Mouse (Mus musculus): ENCODE data around the gene Pdlim3.
A peak's percentile ranks its signal among the peaks of the same experiment; 100 is the strongest.

Gene Pdlim3

GRCm38 (mm10) chr8:45905591-45906250, 20.5 kb downstream of the Pdlim3 start:
- no peak for DNase-seq (ENCODE audit: low spot score)

GRCm38 (mm10) chr8:45906251-45906619, 21.0 kb downstream of the Pdlim3 start:
- no peak for DNase-seq (ENCODE audit: low spot score)

- no peak for DNase-seq (ENCODE audit: low spot score)
Observed at GRCm38 (mm10) chr8:45913707-45914106, 28.4 kb downstream of the Pdlim3 start.

- no peak for DNase-seq (ENCODE audit: low spot score)
Observed at GRCm38 (mm10) chr8:45916496-45916895, 31.2 kb downstream of the Pdlim3 start.

- DNase-seq (ENCODE audit: low spot score) = no peak
Observed at GRCm38 (mm10) chr8:45917040-45917679, 31.9 kb downstream of the Pdlim3 start.

GRCm38 (mm10) chr8:45918891-45919290, 33.6 kb downstream of the Pdlim3 start:
- no peak for DNase-seq (ENCODE audit: low spot score)

GRCm38 (mm10) chr8:45920392-45920791, 35.1 kb downstream of the Pdlim3 start:
- no peak for DNase-seq (ENCODE audit: low spot score)

GRCm38 (mm10) chr8:45922116-45922515, 36.9 kb downstream of the Pdlim3 start:
- DNase-seq (ENCODE audit: low spot score) = no peak

- DNase-seq (ENCODE audit: low spot score) = peak; percentile 94
Observed at GRCm38 (mm10) chr8:45934582-45935014, 49.3 kb downstream of the Pdlim3 start, which contains the start of gene Ccdc110. Gene Ccdc110, plus strand, starts transcription at chr8:45934619.

GRCm38 (mm10) chr8:45936986-45937385, 51.7 kb downstream of the Pdlim3 start:
- DNase-seq (ENCODE audit: low spot score) = no peak

GRCm38 (mm10) chr8:45946283-45946682, 61.0 kb downstream of the Pdlim3 start:
- no peak for DNase-seq (ENCODE audit: low spot score)

- DNase-seq (ENCODE audit: low spot score) = no peak
Observed at GRCm38 (mm10) chr8:45950622-45951021, 65.4 kb downstream of the Pdlim3 start.

Measured in left cerebral cortex, adult 11 months (tissue).